Mouse (Mus musculus): ENCODE measurements around the gene Wdr26. TPM values are rescaled to one million over a fixed set of nuclear protein-coding genes. Genes with fewer than 3 reads are reported as not detected.
A peak's percentile ranks its signal among the peaks of the same experiment; 100 is the strongest.

Gene Wdr26
- 37.4 and 46.2 TPM in 2 replicates for total RNA-seq (2014; rRNA removed; ENCODE audit: low replicate concordance)
- polyA plus RNA-seq (2015; fragmentation: Nextera tagmentation; extraction: Ambion mirVana) = 34.8 and 38.6 TPM in 2 replicates

DNA sequence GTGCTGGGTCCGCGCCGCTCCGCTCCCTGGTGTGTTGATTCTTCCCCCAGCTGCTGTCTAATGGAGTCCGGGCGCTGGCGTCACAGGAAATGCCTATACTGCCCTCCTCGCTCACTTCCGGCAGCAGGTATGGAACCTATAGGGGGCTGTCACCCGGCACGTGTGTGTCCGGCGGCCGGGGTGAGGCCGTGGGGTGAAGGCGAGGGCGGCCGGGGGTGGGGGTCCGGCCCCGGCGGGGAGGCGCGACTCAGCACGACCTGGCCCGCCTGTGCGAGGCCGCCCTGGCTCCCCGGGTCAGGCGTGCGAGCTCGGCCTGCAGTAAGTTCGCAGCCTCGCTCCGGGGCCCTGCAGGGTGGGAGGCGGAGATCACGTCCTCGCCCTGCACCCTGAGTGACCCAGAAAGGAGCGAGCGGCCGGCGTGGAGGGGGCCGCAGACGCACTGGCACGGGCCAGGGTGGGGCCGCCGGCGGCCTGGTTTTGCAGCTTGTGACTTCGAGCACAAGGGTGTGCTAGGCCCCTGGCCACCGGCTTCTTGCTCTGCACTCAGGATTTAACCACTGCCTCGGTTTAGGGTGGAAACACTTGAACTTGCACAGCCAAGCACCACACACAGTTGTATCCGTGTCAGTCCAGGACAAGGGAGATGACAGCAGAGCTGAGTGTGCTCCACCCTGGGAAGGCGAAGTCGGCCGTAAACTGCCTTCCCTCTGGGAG lies at the start of gene Wdr26:
Gene Wdr26 (minus strand): TSS at position 82 of the 714 bp plus-strand sequence.
- WGBS = under 1% methylated on average over 49 of the region's 54 CpGs
- no peaks in the 10 kb centered on the region for H3K9me3 ChIP-seq (replicated peaks; ENCODE audit: control insufficient read depth, low read length)
- H3K27ac ChIP-seq (ENCODE audit: low read depth) = peak within 1 kb of the TSS; percentile 99
- H3K36me3 ChIP-seq (replicated peaks; ENCODE audit: control insufficient read depth, insufficient read depth, low read length) = peaks cover 3% of the 10 kb centered on the region; the same call in 1 of the 2 replicates
- H3K9ac ChIP-seq (replicated peaks; ENCODE audit: low read depth, low read length) = peak within 1 kb of the TSS; percentile 93
- H3K4me1 ChIP-seq (ENCODE audit: control insufficient read depth, insufficient read depth) = peaks cover 9% of the 10 kb centered on the region
- TF ChIP-seq EP300 (IDR thresholded peaks at IDR 0.05; ENCODE audit: low read depth) (no peak), CTCF (IDR thresholded peaks at IDR 0.05; ENCODE audit: low read depth) (no peak)
- H3K4me2 ChIP-seq (ENCODE audit: low read depth, low read length) = peak within 1 kb of the TSS; percentile 91
- ATAC-seq (ENCODE audit: insufficient read depth, low read depth) (peak; percentile 87), DNase-seq (ENCODE audit: low spot score) (peak; percentile 80)
- H3K27me3 ChIP-seq (ENCODE audit: control insufficient read depth, insufficient read depth, low read length) = no peaks in the 10 kb centered on the region
- H3K4me3 ChIP-seq (ENCODE audit: low read depth, low read length) = peak within 1 kb of the TSS; percentile 82

DNA sequence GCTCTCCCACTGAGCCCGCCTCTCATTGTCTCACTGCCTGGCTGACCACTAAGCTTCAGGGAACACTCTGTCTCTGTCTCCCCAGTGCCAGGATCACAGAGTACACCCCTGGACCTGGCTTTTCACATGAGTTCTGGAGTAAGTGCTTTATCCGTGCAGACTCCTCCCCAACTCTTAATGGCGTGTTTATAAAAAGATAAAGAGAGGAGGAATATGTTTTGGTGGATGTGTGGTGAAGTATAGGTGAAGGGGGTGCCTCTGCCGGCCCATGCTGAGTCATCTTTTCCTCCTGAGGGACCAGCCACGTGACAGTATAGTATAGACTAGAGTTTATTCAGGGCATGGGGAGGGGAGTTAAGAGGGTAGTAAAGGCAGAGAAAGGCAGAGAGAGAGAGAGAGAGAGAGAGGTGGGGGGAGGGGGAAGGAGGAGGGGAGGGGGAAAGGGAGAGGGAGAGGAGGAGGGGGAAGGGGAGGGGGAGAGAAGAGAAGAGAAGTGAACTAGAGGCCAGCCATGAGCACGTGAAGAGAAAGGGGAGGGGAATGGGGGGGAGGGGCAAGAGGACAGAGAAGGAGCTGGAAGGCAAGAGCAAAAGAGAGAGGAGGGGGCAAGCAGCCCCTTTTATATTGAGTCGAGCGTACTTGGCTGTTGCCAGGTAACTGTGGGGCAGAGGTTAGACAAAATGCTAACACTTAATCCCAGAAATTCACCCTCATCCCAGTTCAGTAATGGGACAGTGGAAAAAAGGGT lies 49.3 kb upstream of the Wdr26 start:
- no peaks in the 10 kb centered on the region for H3K9me3 ChIP-seq (replicated peaks; ENCODE audit: control insufficient read depth, low read length)
- H3K36me3 ChIP-seq (replicated peaks; ENCODE audit: control insufficient read depth, insufficient read depth, low read length) = no peaks in the 10 kb centered on the region
- peaks cover 14% of the 10 kb centered on the region; the same call in 1 of the 2 replicates for H3K4me1 ChIP-seq (ENCODE audit: control insufficient read depth, insufficient read depth)
- no peaks in the 10 kb centered on the region for H3K27me3 ChIP-seq (ENCODE audit: control insufficient read depth, insufficient read depth, low read length)
- no peak for DNase-seq (ENCODE audit: low spot score)
- H3K4me2 ChIP-seq (ENCODE audit: low read depth, low read length) = no peak overlapping the region
- 33% methylated on average over 8 of the region's 8 CpGs for WGBS
- no peak overlapping the region for H3K9ac ChIP-seq (replicated peaks; ENCODE audit: low read depth, low read length)
- peak; percentile 5; the same call in 1 of the 2 replicates for ATAC-seq (ENCODE audit: insufficient read depth, low read depth)
- no peak for TF ChIP-seq EP300 (IDR thresholded peaks at IDR 0.05; ENCODE audit: low read depth)
- TF ChIP-seq CTCF (IDR thresholded peaks at IDR 0.05; ENCODE audit: low read depth) = no peak
- H3K4me3 ChIP-seq (ENCODE audit: low read depth, low read length) = no peak overlapping the region
- peak overlapping the region; percentile 12; the same call in 1 of the 2 replicates for H3K27ac ChIP-seq (ENCODE audit: low read depth)

DNA sequence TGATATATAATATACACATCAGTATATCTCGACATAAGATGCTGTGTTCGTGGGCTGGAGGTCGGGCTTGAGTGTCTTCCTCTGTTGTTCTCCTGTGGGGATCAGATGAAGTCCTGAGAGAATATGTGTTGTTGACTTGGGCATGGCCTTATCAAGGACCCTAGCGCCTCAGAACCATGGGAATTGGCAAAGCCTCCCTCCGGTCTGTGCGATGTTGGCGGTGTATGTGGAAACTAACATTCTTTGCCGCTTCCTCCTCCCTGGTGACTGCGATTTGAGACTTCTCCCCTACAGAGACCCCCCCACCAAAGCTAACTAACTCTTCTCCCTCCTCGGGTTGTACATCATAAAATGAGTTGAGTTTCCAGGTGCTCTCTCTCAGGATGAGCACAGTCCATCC lies 48.6 kb upstream of the Wdr26 start:
- WGBS = 74% methylated on average over 10 of the region's 10 CpGs
- ATAC-seq (ENCODE audit: insufficient read depth, low read depth) (peak; percentile 10; the same call in 1 of the 2 replicates), DNase-seq (ENCODE audit: low spot score) (peak; percentile 57)
- H3K9ac ChIP-seq (replicated peaks; ENCODE audit: low read depth, low read length) = no peak overlapping the region
- peak overlapping the region; percentile 12; the same call in 1 of the 2 replicates for H3K27ac ChIP-seq (ENCODE audit: low read depth)
- H3K4me2 ChIP-seq (ENCODE audit: low read depth, low read length) = no peak overlapping the region
- H3K4me3 ChIP-seq (ENCODE audit: low read depth, low read length) = no peak overlapping the region
- no peaks in the 10 kb centered on the region for H3K27me3 ChIP-seq (ENCODE audit: control insufficient read depth, insufficient read depth, low read length)
- no peaks in the 10 kb centered on the region for H3K9me3 ChIP-seq (replicated peaks; ENCODE audit: control insufficient read depth, low read length)
- no peaks in the 10 kb centered on the region for H3K36me3 ChIP-seq (replicated peaks; ENCODE audit: control insufficient read depth, insufficient read depth, low read length)
- TF ChIP-seq CTCF (IDR thresholded peaks at IDR 0.05; ENCODE audit: low read depth) (no peak), EP300 (IDR thresholded peaks at IDR 0.05; ENCODE audit: low read depth) (no peak)
- H3K4me1 ChIP-seq (ENCODE audit: control insufficient read depth, insufficient read depth) = peaks cover 19% of the 10 kb centered on the region; the same call in 1 of the 2 replicates

DNA sequence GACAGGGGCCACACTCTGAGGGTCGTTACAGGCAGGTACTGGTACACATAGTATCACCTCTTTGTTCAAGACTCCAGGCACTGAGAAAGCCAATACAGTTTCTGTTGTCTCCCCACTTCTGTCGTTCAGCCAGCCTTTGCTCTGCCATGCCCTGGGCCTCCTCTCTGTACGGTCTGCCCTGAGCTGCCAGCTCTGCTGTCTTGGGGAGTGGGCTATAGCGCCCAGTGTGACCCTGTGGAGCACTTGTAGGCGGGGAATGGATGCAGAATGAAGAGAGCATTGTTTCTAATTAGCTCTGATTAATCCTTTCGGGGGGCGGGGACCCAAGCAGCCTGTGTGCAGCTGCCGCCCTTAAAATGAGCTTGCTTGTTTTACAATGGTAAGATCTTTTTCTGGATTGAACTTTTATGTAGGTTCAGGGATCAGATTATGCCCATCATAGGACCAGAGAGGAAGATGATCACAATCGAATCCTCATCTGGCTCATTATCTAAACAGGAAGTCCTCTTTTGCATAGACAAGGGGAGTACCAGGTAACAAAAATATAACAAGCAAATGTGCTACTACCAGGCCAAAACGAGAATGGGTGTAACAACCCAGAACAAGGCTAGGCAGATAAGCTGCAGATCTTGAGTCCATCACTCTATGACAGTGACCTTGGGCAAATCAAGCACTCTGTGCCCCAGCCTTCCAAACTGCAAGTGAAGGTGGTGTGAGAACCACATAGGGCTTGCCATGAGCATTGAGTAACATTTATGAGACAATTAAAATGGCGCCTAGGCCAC lies 48.0 kb upstream of the Wdr26 start:
- TF ChIP-seq EP300 (IDR thresholded peaks at IDR 0.05; ENCODE audit: low read depth) (no peak), CTCF (IDR thresholded peaks at IDR 0.05; ENCODE audit: low read depth) (no peak)
- Histone ChIP-seq H3K4me2 (ENCODE audit: low read depth, low read length) (no peak overlapping the region), H3K4me3 (ENCODE audit: low read depth, low read length) (no peak overlapping the region), H3K27ac (ENCODE audit: low read depth) (no peak overlapping the region), H3K27me3 (ENCODE audit: control insufficient read depth, insufficient read depth, low read length) (no peaks in the 10 kb centered on the region), H3K4me1 (ENCODE audit: control insufficient read depth, insufficient read depth) (peaks cover 20% of the 10 kb centered on the region; the same call in 1 of the 2 replicates), H3K9me3 (replicated peaks; ENCODE audit: control insufficient read depth, low read length) (no peaks in the 10 kb centered on the region), H3K9ac (replicated peaks; ENCODE audit: low read depth, low read length) (no peak overlapping the region), H3K36me3 (replicated peaks; ENCODE audit: control insufficient read depth, insufficient read depth, low read length) (no peaks in the 10 kb centered on the region)
- ATAC-seq (ENCODE audit: insufficient read depth, low read depth) (no peak), DNase-seq (ENCODE audit: low spot score) (no peak)
- 76% methylated on average over 11 of the region's 11 CpGs for WGBS

DNA sequence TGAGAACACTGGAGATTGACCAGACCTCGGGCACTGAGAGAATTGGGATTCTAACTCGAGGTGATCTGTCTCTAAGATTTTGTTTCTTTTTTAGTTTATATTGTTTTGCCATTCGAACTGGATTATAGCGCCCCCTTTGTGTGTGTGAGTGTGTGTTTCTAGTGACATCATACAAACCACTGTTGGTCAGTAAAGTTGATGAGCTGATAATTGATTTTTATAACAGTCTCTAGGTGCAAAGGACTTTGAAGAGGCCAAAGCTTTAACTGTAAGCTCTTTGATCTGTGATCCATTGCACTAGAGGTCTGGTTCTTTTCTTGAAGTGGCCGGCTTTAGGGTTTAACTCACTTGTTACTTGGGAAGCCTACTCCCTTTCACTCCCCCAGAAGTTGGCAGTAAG lies 47.3 kb upstream of the Wdr26 start:
- no peak for DNase-seq (ENCODE audit: low spot score)
- Histone ChIP-seq H3K27ac (ENCODE audit: low read depth) (no peak overlapping the region), H3K27me3 (ENCODE audit: control insufficient read depth, insufficient read depth, low read length) (no peaks in the 10 kb centered on the region), H3K4me2 (ENCODE audit: low read depth, low read length) (no peak overlapping the region), H3K4me1 (ENCODE audit: control insufficient read depth, insufficient read depth) (peaks cover 20% of the 10 kb centered on the region; the same call in 1 of the 2 replicates), H3K9me3 (replicated peaks; ENCODE audit: control insufficient read depth, low read length) (no peaks in the 10 kb centered on the region), H3K4me3 (ENCODE audit: low read depth, low read length) (no peak overlapping the region), H3K36me3 (replicated peaks; ENCODE audit: control insufficient read depth, insufficient read depth, low read length) (no peaks in the 10 kb centered on the region), H3K9ac (replicated peaks; ENCODE audit: low read depth, low read length) (no peak overlapping the region)
- no peak for ATAC-seq (ENCODE audit: insufficient read depth, low read depth)
- 65% methylated on average over 5 of the region's 5 CpGs for WGBS
- TF ChIP-seq CTCF (IDR thresholded peaks at IDR 0.05; ENCODE audit: low read depth) (no peak), EP300 (IDR thresholded peaks at IDR 0.05; ENCODE audit: low read depth) (no peak)

Measured in heart, postnatal 0 days (tissue).